Mouse (Mus musculus) cerebellum, adult (tissue): ENCODE measurements around the gene Apol7e.
"Not testable (repeated sequence)": the region's sequence is repeated elsewhere in the genome, so short reads cannot be mapped to it uniquely, and the experiment has no call there.

ENCODE experiments used
- ATAC-seq: cut with Nextera tagmentation; 2 replicates; pipeline ENCODE4 v1.9.2; 2017; ENCODE audit warnings: mild to moderate bottlenecking, moderate library complexity, mixed read lengths; ENCODE audit not compliant: insufficient number of reproducible peaks, low FRiP score, low TSS enrichment

Apol7e gene

DNA sequence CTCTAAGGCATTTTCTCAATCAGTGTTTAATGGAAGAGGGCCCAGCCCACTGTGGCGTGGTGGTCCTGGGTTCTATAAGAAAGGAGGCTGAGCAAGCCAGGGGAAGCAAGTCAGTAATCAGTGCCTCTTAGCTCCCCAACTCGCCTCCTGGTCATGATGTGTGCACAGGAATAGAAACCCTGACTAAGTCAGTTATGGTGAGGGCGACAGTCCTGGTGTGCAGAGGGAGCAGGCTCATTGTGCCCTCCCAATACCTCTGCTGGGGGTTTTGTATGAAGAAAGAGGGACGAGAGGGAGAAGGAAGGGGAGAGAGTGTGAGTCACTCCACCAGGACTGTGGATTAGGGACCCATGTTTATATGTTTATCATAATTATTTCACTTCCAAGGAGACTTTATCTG lies 35.2 kb downstream of the Apol7e start:
- ATAC-seq, result not testable (repeated sequence)

DNA sequence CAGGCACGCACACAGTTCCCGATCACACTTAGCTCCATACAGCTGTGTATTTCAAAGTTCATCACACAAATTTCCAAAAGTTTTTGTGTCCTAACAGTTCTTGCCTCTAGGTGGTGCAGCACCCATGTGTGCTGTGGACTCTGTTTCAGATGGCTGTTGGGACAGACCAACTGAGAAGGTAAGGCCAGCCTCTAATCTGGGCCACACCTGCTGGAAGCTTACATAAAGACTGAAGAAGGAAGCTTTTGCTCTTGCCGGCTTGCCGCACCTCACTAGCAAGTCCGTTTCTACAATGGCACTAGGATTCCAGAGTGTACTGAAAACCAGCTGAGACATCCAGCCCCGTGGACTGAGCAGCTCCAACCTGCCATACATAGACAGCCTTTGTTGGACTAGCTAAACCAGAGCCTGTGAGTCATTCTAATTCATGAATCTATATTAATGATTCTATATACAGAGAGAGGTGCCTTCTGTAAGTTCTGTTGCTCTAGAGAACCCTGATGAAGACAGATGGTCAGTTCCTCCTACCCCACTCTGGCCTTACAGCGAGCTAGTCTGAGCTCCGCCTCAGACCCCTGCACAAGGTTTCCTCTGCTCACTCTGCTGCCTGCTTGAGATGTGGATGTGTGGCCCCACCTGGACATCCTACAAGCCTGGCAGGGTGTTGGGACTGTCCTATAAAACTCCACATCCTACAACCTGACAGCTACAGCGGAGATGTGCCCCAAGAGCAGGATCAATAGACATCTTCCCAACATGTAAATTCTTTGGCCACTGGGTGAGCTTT lies 42.0 kb downstream of the Apol7e start:
- ATAC-seq, result no peak

DNA sequence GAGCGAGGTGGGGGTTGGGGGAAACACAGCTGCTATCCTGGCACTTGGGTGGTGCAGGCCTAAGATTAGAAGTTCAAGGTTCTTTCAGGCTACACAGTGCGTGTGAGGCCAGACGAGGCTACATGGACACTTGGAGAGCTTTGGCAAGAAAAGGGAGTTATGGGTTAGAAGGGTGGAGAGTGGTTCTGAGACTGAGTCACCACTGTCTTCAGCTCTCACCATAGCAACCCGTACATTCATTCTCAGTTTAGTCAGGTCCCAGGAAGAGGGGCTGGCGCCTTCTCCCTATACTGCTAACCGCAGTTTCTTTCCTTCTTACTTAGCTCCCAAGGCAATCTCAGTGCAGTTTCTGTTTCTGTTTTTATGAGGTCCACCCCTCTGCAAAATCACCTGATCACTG lies 42.9 kb downstream of the Apol7e start:
- not testable (repeated sequence) for ATAC-seq

DNA sequence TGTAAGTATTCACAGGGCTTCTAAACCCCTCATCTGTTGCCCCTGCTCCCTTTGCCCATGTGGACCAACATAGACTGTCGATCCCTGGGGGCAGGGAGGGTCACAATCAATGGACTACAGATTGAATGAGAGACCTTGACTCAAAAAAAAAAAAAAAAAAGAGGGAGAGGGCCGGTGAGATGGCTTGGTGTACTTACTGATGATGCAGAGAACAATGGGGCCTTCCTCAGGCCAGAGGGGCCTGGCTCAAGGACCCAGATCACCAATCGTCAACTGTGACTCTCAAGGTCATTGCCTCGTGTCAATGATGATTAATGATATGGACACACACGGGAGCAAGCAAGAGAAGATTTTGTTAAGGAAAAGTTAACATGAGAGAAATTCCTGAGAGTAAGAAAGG lies 46.0 kb downstream of the Apol7e start:
- no peak for ATAC-seq

GRCm38 (mm10) chr15:77745081-77745480 lies 46.4 kb downstream of the Apol7e start:
- ATAC-seq, result no peak

GRCm38 (mm10) chr15:77746326-77746725 lies 47.7 kb downstream of the Apol7e start:
- ATAC-seq, result no peak

GRCm38 (mm10) chr15:77748414-77748813 lies 49.8 kb downstream of the Apol7e start:
- no peak for ATAC-seq

DNA sequence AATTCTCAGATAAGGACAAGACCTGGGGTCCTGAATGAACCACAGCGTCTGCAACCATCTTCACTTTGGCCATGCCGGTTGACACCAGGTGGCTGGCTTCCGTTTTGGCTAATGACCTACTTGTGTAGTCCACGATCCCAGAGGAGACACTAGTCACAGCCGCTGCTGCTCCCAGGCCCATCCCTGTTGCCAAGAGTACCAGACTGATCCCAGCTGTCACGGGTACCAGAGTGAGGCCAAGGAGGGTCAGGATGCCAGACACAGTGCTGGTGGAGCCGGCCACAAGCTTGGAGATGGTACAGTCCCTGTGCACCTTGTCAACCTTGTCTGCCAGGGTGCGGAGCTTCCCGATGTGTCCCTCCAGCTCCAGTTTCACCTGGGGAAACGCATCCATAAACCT lies 51.1 kb downstream of the Apol7e start:
- ATAC-seq, result peak; percentile 89

DNA sequence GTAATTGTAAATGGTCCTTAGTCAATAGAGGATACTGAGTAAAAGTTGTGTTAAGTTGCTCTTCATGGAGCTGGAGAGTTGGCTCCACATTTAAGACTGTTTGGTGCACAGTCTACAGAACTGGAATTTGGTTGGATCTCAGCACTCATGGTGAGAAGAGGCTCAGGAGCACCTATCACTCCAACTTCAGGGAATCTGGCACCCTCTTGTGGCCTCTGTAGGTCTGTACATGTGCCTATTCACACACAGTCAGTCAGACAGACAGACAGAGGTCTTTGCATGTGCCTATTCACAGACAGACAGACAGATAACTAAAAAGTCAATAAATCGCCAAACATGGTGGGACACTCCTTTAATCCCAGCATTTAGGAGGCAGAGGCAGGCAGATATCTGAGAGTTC lies 51.8 kb downstream of the Apol7e start:
- no peak for ATAC-seq

DNA sequence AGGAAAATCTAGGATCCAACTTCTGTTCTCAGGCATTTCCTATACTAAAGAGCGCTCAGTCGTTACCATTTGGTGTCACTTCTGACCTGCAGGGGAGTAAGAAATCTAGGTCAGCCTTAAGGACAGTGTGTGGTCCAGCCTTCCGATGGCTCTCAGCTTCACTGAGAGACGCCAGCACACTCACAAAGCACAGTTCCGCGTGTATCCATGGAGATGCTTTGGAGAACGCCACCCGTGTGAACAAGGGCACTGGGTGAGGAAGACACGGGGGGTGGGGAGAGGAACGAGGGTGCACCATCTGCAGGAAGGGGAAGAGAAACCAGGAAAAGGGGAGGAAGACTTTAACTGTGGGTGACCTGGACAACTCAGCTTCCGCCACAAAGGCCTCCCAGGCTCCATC lies 53.8 kb downstream of the Apol7e start:
- ATAC-seq, result no peak

- ATAC-seq, result no peak
Measured at GRCm38 (mm10) chr15:77755132-77755531, 56.5 kb downstream of the Apol7e start.

- ATAC-seq, result no peak
Measured at GRCm38 (mm10) chr15:77756081-77756480, 57.4 kb downstream of the Apol7e start.

GRCm38 (mm10) chr15:77756848-77757247 lies 58.2 kb downstream of the Apol7e start, which contains the start of gene Apol8:
Apol8 (minus strand) TSS chr15:77757003.
- peak; percentile 57 for ATAC-seq

GRCm38 (mm10) chr15:77757586-77758226 lies 59.0 kb downstream of the Apol7e start:
- no peak for ATAC-seq

DNA sequence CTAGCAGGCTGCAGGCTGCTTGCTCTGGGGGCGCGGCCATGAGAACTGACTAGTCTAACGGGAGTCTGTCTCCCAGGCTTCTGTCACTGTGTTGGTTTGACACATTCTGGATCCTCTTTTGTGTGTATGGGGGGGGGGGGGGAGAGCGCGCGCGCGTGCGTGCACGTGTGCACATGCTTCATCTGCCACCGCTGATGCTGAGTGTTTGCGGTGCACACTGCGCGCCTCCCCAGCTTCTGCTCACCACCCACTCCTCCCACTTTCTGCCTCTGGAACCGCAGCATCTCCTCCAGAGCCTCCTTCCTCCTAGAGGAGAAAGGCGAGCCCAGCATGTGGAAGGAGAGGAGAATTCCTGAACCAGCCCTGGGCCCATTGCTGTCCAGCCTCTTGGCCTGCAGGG lies 61.4 kb downstream of the Apol7e start:
- no peak for ATAC-seq

GRCm38 (mm10) chr15:77761083-77761482 lies 62.4 kb downstream of the Apol7e start:
- ATAC-seq, result no peak

DNA sequence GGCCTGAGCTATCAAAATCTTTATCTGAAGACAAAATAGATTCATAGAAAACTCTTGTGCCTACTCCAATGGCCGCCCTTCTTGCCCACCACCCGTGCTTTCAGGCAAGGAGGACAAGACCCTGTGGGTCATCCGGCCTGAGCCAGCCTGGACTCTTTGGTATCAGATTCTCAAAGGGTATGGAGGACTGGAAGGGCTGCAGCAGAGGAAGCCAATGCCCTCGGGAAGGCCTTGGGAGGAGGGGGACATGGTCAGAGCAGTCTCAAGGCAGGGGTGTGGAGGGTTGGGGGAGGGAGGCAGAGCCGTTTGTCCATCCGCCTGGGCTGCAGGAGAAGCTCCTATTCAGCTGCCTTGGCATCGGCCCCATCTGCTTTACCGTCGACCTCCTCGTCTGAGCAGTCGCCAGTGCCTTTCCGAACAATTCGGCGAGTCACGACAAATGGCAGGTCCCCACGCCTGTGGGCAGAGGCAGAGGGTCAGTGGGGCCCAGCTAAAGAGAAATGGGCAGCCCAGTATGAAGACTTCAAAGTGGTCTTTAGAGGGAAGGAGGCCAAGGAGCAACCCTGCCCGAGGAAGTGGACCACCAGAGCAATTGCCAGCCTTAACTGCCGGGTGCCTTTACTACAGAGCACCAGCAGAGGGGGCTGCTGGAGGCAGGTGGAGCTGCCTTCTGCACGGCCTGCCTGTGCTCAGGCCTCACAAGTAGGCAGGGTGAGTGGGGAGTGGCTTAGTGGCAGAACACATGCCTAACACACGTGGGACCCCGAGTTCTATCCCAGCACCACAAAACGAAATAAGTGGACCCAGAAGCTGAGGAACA lies 63.1 kb downstream of the Apol7e start:
- ATAC-seq, result no peak

DNA sequence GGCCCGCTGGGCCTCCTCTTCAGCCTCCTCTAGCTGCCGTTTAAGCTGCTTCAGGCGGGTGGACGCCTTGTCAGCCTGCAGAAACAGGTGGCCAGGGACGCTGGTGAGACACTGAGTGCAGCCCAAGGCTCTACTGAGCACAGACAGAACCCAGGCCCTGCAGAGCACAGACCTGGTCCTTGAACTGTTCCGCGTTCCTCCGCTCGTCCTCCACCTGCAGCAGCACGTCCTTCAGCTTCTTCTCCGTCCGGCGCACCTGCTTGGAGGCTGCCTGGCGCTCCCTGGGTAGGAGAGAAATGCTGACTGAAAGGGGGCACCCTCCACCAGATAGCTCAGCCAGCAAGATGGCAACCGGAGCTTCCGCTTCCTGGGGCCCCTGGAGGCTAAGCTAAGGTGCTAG lies 64.4 kb downstream of the Apol7e start:
- ATAC-seq, result no peak

GRCm38 (mm10) chr15:77763702-77764101 lies 65.0 kb downstream of the Apol7e start:
- ATAC-seq, result no peak

DNA sequence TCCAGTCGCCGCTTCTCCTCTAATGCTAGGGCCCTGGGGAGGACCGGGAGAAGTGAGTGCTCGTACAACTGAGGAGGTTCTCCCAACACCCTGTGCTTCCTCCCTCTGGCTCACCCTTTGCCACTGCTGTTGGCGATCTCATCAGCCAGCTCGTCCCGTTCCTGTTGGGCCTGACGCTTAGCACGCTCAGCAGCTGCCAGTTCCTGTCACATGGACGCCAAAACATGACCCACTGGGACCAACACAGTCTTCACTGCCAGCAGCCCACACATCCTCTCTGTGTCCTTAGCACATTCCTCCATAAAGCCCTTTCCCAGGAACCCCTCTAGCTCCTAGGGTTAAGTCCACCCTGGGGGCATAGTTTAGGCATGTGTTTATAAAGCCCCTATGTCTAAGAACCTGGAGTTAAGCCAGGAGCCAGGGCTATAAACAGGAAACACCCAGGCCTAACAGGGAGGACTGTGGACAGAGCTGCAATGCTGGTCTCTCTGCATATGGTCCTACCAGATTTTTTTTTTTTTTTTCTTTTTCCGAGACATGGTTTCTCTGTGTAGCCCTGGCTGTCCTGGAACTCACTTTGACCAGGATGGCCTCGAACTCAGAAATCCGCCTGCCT lies 65.8 kb downstream of the Apol7e start:
- no peak for ATAC-seq
